Mouse (Mus musculus) lung, postnatal 10 days (tissue): Measurements from ENCODE around the gene Apoa5.

Experiments used
- DNase-seq: peaks from one replicate; pipeline ENCODE4 v3.0.0; 2021

Gene Apoa5

DNA sequence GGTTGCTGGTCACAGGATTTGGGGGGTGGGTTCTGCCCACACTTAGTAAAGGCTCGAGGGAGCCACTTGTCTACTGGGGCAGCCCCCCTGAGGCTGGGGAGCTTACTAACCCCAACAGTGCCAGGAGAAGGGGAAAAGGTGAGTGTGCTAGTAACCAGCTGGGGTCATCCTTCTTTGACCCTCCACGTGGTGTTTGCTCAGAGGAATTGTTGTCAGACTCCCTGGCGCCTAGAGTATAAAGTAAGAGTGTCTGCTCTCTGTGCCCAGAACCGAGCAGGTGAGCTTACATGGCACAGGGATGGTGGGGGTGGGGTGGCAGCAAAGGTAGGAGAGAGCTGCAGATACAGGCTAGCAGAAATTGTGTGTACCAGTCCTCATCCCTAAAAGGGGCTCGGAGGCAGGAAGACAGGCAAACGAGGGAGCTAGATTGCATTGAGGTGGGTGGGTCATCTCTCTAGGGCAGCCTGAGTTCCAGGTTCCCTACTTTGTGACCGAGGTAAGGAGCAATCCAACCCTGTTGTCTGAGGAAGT lies at the start of gene Apoa5:
Gene Apoa5, plus strand, starts transcription at position 291 of the 531 bp plus-strand sequence.
- DNase-seq: no peak

DNA sequence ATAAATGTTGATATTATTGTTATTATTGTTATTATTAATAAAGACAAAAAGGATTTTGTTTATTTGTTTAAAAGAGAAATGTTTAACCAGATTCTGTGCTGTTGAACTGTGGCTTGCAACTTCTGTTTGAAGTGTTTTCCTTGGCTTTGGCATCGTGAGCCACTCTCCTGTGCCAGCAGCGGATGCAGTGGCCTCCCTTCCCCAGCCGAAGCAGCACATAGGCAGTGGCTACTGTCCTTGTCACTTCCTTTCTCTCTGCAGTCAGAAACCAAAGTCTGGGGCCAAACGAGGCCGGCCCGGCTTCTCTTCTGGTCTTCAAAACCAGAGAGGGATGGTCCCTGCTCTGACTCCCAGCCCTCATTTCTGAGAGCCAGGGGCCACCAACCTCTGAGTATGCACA lies 45.3 kb upstream of the Apoa5 start:
- DNase-seq: peak; percentile 69

DNA sequence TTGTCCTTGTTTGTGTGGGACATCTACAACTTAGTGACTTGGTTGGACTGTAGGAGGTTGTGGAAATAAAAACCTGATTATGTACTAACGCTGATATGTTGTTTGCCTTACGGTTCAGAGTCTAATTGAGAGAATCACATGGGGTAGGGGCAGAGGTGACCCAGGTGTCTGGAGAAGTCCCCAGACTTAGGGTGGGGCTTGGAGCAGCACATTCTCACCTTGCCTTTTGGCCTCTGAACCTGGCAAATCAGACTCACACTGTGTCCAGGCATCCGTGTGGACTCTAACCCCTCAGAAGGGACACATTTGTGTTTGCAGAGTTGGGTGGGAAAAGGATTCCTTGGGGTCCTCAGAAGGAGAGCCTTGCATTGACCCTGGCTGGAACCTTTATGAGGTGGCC lies 44.3 kb upstream of the Apoa5 start:
- DNase-seq: no peak

DNA sequence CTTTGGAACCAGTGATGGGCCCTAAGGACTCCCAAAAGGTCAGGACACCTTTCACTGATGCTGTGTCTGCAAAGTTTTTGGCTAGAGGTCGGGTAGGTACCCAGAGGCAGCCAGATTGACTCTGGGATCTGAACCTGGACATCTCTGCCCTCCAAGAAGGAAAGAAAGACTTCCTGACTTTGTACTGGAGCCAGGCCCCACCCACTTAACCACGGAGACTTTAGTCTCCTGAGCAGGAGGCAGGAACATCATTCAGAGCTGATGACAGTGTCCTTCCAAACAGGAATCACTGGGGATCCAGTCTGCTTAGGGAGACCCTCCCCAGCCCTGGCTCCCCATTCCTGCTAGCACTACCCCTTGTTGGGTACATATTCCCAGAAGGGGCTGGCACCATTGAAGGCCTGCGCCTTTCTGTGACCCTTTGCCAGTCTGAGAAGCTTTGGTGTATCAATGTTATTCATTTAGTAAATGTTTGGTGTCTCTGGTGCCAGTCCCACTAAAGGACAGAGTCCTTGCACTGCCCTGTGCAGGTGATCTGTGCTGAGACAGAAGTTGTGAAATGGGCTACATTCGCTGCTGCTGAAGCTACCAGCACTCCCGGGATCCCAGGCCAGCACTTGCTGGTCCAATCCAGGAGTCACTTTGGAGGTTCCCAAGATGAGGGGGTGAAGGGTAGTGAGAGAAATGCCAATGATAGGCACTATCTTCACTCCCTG lies 43.3 kb upstream of the Apoa5 start:
- DNase-seq: no peak

GRCm38 (mm10) chr9:46227064-46227614 lies 41.3 kb upstream of the Apoa5 start:
- DNase-seq: no peak

DNA sequence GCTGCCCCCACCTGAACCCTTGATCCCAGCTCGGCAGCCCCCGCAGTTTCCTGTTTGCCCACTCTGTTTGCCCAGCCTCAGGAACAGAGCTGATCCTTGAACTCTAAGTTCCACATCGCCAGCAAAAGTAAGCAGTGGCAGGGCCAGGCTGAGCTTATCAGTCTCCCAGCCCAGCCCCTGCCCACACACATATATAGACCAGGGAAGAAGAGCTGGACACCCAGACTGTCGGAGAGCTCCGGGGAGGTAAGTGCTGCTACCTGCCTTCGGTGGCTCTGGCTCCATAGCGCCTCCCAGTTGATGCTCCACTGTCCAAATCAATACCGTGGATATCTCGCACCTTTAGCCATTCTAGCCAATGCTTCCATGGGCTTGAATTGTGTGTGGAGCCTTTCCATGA lies 39.9 kb upstream of the Apoa5 start, which contains the start of gene Apoa1:
Gene Apoa1, plus strand, starts transcription at position 90 of the 400 bp plus-strand sequence.
- DNase-seq: no peak

GRCm38 (mm10) chr9:46229573-46230449 lies 38.6 kb upstream of the Apoa5 start:
- DNase-seq: peak; percentile 90

DNA sequence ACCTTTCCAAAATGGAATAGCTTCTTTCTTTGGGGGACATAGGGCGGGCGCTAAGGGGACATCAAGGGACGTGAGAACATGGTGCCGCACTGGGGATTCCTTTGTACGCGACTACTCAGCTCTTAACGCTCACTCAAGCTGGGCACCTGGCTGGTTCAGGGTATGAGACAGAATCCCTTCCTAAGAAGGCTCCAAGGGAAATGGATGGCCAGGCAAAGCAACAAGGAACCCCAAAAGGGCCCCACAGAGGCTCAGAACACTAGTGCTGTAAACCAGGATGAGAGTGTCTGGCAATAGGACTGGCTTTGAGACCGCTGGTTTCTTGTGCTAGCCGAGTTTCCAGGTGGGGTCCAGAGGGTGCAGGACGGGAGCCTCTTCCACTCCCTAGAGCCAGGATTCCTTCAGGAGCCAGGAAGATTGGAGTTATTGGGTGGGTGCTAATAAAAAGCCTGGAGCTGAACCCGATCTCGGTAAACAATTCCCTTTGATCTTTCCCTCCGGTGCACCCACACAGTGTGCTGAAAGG lies 37.9 kb upstream of the Apoa5 start:
- DNase-seq: no peak

- no peak for DNase-seq
These were observed 33.2 kb upstream of the Apoa5 start for GRCm38 (mm10) chr9:46235196-46235595.

- no peak for DNase-seq
These were observed 33.0 kb upstream of the Apoa5 start, which contains the start of gene Apoc3 for GRCm38 (mm10) chr9:46235596-46235648. Apoc3 (minus strand) TSS chr9:46235636.

DNA sequence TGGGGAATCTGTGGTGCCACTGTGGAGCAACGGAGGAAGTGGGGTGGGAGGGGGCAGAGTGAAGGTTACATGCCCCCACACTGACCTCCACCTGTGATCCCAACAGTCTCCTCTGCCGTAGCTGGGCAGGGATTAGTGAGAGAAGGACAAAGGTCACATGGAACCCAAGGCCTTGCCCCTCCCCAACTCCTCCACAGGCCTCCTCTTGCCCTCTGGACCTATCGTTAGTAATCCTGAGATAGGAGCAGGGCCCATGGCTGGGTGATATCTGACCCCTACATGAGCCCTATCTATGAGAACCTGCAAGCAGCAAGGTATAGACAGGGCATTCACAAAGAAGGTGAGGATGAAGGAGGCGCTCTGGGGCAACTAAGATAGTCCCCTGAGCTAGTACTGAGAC lies 32.8 kb upstream of the Apoa5 start:
- no peak for DNase-seq

DNA sequence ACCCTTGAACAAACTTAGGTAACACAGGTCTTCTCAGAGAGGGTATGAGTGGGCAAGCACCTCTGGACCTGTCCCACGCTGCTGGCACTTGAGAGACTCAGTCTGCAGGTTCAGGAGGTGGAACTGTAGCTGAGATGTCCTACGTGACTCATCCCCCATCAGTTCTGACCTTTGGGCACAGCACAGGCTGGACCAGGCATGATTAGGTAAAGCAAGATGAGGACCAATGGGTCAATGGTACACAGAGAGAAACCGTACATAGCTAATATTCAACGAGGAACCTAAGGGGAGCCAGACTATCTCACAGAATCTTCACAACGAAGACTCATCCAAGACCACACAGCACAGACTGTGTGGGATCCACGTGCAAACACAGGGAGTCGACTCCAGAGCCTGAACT lies 29.6 kb upstream of the Apoa5 start:
- DNase-seq: no peak

- no peak for DNase-seq
These were observed 27.8 kb upstream of the Apoa5 start, which contains the start of gene Apoa4 for GRCm38 (mm10) chr9:46240526-46241153. Apoa4 (plus strand) TSS chr9:46240696.

- DNase-seq: no peak
These were observed 26.6 kb upstream of the Apoa5 start for GRCm38 (mm10) chr9:46241818-46242217.

DNA sequence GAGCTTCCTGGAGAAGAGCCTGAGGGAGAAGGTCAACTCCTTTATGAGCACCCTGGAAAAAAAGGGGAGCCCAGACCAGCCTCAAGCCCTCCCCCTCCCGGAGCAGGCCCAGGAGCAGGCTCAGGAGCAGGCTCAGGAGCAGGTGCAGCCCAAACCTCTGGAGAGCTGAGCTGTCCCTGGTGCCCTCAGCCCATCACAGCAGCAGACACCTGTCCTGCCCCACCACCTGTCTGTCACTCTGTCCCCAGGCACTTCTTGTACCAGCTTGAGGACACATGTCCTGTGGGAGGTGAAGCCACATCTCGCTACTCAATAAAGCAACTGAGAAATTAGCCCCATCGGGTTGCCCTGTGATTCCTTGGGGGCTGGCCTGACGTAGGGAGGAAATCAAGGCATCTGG lies 25.3 kb upstream of the Apoa5 start:
- DNase-seq: no peak

- no peak for DNase-seq
These were observed 24.8 kb upstream of the Apoa5 start for GRCm38 (mm10) chr9:46243584-46243983.

DNA sequence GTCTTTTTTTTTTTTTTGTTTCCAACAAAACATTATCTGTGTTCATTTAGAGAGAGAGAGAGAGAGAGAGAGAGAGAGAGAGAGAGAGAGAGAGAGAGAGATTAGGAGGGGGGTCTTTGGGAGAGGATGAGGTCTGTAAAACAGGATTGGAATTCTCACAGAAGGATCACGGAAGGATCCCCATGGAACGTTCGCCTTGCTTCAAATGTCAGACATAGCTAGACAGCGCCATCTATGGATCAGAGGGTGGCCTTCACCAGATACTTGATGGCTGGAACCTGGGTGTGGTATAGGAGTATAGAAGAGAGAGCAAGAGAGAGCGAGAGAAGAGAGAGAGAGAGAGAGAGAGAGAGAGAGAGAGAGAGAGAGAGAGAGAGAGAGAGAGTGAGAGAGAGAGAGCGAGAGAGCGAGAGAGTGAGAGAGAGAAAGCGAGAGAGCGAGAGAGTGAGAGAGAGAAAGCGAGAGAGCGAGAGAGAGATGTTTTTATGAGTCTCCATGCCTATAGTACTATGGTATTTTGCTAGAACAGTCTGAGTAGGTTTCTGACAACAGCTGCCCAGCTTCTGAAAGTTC lies 21.6 kb upstream of the Apoa5 start:
- DNase-seq: peak; percentile 81

- DNase-seq: no peak
These were observed 12.3 kb upstream of the Apoa5 start for GRCm38 (mm10) chr9:46256177-46256576.

GRCm38 (mm10) chr9:46256658-46257385 lies 11.6 kb upstream of the Apoa5 start:
- DNase-seq: no peak

DNA sequence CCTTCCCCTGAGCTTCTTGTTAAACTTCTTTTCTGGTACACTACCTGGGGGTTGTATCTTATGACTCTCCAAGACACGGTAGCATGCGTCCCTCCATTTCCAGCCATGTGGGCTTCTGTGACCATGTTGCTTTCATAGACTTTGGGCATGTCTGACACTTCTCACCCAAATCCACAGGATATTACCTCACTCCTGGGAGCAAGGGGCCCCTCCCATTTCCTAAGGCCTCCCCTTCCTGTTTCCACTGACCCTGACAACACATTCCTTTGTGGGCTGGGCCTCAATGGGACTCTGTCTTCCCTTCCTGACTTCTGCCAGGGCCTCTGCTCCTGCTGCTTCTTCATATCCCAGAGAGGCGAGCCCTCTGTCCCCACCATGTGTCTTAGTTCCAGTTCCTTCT lies 10.9 kb upstream of the Apoa5 start:
- peak; percentile 39 for DNase-seq

DNA sequence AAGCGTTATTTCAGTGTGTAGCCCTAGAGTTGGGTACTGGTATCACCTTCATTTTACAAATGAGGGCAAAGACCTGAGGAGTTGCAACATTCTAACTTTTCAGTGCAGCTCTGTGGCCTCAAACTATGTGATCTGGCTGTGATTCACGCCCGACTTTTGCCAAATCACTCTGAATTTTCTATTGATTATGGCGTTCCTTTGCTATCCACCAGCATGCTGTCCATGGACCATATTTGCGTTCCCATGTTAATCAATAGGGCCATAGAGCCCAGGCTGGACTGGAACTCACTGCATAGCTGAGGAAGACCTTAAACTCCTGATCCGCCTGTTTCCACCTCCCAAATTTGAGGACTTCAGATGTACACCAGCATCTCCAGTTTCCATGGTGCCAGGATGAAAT lies 9.3 kb upstream of the Apoa5 start:
- DNase-seq: no peak

DNA sequence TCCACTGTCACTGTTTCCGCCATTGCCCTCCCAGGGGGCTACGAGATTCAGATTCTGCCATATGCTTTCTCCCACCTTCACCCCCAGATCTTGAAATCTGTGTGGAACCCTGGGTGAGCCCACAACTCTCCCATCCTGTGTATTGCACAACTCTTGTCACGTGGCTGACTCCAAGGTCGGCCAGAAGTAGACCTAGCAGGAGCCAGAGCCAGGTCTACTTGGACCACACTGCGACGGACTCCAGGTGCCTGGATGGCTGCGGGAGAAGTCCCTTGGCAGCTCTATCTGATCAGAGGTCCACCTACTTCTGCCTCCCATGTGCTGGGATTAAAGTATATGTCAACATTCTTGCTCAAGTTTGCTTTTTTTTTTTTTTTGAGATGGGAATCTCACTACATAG lies 7.3 kb upstream of the Apoa5 start:
- no peak for DNase-seq
